Mouse (Mus musculus) brain, adult 2 months (tissue): ENCODE measurements at regions not wholly inside any gene's neighbourhood (a gene's known extent, or its start where the extent isn't known, plus 50 kb on each side); places are given as distances from the start of the nearest gene placed in this dataset.

Source experiments
- DNase-seq: peaks from one replicate; pipeline ENCODE4 v3.0.0; 2011; ENCODE audit warnings: low read depth, low spot score

GRCm38 (mm10) chr12:50943741-50944521, 295.0 kb upstream of the Prkd1 start:
- DNase-seq: peak; percentile 91

GRCm38 (mm10) chr12:50943340-50943739, 294.4 kb upstream of the Prkd1 start:
- DNase-seq: no peak

GRCm38 (mm10) chr12:50935516-50935915, 286.6 kb upstream of the Prkd1 start:
- DNase-seq: no peak

GRCm38 (mm10) chr12:50932496-50932895, 283.6 kb upstream of the Prkd1 start:
- peak; percentile 51 for DNase-seq

GRCm38 (mm10) chr12:50929641-50930040, 280.7 kb upstream of the Prkd1 start:
- DNase-seq: peak; percentile 62

- DNase-seq: no peak
Measured at GRCm38 (mm10) chr12:50926234-50926633, 277.3 kb upstream of the Prkd1 start.

- DNase-seq: no peak
Measured at GRCm38 (mm10) chr12:50921739-50922138, 272.8 kb upstream of the Prkd1 start.

DNA sequence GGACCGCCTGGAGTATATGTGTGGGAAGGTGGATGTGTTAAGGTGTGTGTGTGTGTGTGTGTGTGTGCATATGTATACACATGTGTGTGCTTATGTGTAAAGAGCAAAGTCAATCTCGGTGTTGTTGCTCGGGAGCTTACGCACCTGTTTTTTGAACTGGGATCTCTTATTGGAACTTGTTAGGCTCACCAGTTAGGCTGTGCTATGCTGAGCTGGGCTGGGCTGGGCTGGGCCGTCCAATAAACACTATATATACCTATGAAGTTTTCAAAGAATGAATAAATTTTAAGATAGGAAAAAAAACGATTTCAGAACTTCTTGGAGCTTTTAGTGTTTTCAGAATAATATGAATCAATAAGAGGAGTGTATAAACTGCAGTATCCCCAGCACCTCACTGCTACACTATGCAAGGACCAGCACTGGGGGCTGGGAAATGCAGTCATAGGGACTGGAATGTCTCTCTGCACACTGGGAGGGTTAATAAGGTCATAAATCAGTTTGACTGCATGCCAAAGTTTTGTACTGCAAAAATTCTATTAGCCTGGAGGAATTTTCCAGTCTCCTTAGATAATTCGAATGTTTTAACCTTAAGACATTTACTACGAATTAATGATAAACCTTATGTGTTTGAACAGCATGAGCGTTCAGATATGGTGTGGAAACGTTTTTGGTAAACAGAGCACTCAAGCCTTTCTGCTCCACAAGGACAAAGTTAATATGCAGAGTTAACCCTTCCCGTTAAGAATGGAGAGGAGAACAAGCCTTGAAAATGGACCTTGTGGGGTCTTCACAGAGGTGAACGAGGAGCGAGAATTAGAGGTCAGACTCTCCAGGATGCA, 250.9 kb upstream of the Prkd1 start:
- DNase-seq: no peak

- no peak for DNase-seq
Measured at GRCm38 (mm10) chr12:50897606-50898166, 248.8 kb upstream of the Prkd1 start.

DNA sequence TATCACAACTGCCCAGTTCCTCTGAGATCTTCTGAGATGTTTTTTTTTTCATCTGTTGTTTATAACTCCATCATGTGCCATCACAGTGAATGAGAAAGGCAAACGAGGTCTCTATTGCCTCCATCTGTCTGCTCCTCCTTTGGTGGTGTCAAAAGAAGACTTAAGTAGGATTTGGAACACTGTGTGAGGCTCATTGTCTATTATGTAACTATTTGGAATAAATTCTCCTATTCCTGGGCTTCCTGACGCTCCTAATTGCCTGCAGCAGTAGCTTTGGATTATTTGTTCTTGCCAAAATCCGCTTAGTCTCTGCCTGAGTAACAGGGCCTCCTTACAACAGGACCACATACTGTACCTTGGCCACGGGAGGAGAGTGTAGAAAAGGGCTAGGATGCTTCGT, 244.7 kb upstream of the Prkd1 start:
- DNase-seq: peak; percentile 27

- no peak for DNase-seq
Measured at GRCm38 (mm10) chr12:50875796-50876195, 226.9 kb upstream of the Prkd1 start.

- DNase-seq: no peak
Measured at GRCm38 (mm10) chr12:50874024-50874398, 225.1 kb upstream of the Prkd1 start.

GRCm38 (mm10) chr12:50873390-50874023, 224.6 kb upstream of the Prkd1 start:
- DNase-seq: peak; percentile 55

GRCm38 (mm10) chr12:50851644-50852043, 202.7 kb upstream of the Prkd1 start:
- no peak for DNase-seq

GRCm38 (mm10) chr12:50847976-50848375, 199.1 kb upstream of the Prkd1 start:
- no peak for DNase-seq

DNA sequence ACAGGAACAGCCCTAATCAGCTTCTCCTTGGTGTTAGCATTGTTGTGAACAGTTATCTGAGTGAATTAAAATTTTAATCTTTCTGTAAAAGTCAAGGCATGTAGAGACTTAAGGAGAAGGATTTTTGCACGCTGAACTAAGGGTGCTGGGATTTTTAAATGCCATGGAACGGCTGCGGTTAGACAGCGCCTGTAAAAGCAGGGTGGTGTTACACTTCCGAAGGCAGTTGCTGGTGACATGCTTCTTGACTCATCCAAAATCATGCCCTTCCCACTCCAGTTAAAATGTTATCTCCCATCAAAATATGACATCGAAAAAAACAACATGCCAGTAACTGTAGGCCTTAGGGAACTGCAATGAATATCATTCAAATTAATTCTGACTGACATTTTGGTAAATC, 193.8 kb upstream of the Prkd1 start:
- peak; percentile 54 for DNase-seq

- no peak for DNase-seq
Measured at GRCm38 (mm10) chr12:50839391-50839790, 190.5 kb upstream of the Prkd1 start.

DNA sequence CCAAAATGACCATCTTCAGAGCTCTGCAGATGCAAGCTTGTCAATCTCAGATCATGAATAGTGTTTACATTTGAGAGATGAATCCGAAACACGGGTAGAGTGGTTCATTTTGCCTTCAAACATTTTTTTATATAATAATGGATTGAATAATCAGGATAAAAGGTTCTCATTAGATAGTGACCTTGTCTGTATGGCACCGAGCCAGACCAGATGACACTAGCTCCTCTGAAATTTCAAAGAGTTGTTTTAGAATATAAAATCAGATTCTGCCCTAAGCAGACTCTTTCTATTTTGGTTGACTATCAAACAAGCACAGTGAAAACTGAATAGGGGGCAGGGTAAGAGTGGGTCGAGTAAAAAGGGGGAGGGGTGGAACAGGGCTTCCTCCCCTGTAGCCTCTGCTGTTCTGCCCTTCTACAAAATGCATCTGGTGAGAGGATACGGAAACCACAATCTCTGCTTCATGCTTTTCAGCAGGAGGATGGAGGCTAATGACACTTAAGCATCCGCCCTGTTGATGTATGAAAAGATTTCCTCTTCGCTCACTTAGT, 159.9 kb upstream of the Prkd1 start:
- no peak for DNase-seq

DNA sequence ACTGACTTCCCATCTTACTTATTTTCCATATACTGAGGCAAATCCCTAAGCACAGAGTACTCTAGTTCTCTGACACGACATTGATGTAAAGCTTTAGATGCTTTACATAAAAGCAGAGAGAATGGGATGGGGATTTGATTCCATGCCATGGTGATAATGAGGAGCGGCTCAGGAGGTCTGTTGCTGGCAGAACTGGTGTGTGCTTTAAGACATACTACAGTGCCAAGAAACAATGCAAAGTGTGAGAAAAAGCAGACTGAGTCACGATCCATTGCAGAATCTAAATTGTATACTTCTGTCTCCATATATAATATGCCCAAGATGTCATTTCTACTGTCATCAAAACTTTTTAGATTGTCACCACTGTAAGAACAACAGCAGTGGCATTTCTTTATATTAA, 155.5 kb upstream of the Prkd1 start:
- DNase-seq: peak; percentile 72

DNA sequence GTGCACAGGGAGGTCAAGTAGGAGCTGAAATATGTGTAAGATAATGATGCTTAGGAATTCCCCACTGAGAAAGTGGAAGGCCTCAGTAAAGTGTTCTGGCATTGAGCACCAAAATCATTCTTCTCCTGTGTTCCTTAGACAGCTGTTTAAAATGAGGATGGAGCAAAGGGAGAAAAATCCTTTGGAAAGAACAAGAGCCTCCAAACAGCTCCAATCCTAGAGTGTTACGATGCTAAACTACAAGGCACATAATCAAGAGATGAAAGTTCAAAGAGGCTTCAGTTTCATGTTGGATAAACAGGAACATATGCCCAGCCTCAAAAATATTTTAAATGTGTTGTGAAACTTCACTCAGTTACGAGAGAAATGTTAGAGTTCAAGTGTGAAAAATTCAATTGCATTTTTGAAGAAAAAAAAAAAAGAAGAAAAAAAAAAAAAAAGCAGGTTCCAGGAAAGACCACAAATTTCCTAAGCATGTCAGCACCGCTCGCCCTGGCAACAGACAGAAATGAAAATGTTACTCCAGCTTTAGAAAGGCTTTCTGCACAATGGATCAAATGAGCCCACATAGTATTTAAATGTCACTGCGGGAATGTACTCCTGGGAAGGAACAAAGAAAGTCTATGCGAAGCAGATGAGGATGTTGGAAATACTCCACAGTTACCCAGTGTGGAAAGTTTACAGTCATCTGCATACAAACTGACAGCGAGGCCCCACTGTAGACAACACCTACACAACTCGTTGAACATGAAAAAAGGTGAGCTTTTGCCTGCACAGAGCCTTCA, 116.5 kb upstream of the Prkd1 start:
- DNase-seq: peak; percentile 68

DNA sequence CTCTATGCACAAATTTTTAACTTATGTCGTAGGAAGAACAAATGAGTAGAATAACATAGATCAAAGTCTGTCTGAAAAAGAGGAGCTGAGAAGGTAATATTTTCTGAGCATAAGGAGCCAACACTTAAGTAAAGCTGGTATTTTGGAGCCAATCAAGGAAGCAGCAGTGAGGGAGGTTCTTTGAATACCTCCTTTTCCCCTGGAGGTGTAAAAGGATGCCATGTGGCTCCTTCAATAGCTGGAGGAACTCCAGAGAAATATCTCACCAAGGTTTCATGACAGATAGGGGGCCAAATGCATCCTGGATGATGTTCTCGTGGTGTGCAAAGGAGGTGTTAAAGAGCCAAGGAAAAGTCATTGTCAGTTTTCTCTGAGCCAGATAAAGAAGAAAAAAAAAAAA, 115.6 kb upstream of the Prkd1 start:
- peak; percentile 80 for DNase-seq
